Mouse (Mus musculus) olfactory bulb, adult 2 months (tissue): ENCODE data around the gene Tbx1.

ENCODE experiments used
- CTCF ChIP-seq: fragments of 200-500 bp; IDR thresholded peaks from 2 replicates; pipeline ENCODE4 v1.5.1; 2012; ENCODE audit warnings: low read depth, mild to moderate bottlenecking, low read length, moderate library complexity; ENCODE audit not compliant: insufficient read depth
- POLR2A ChIP-seq: fragments of 200-500 bp; IDR thresholded peaks from 2 replicates; pipeline ENCODE4 v1.6.1; 2012; ENCODE audit warnings: mild to moderate bottlenecking, low read depth, low read length, moderate library complexity; ENCODE audit not compliant: insufficient read depth

GRCm38 (mm10) chr16:18588738-18589055 is 1.8 kb downstream of the Tbx1 start:
- no peak for TF ChIP-seq CTCF
- no peak for TF ChIP-seq POLR2A
